Mouse (Mus musculus) MN1 (cell line): ENCODE measurements around the gene Rtl8b.
"Not testable (repeated sequence)": the region's sequence is repeated elsewhere in the genome, so short reads cannot be mapped to it uniquely, and the experiment has no call there.

Source experiments
- DNase-seq: peaks from one replicate; pipeline ENCODE4 v3.0.0-alpha.2; 2016; ENCODE audit warnings: low spot score

Gene Rtl8b

DNA sequence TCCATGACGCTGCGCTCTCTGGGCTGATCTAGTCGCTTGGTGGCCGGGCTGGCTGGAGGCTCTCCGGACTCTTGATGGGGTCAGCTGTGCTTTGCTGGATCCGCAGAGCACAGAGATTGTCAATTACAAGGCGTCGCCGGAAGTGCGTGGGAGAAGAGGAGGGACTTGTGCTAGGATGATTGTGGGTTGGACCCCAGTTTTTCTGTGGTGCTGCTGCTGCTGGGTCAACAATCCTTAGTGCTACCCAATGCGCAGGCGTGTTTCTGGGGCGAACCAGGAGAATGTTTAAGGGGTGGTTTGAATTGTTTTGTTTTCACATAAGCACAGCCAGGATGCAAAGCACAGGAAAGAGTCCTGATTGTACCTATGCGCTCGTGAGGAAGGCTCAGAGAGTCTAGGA, at the start of gene Rtl8b:
Gene Rtl8b (minus strand): TSS at position 115 of the 400 bp plus-strand sequence.
- peak; percentile 81 for DNase-seq

GRCm38 (mm10) chrX:53716323-53717182, 46.3 kb upstream of the Rtl8b start:
- peak; percentile 23 for DNase-seq

DNA sequence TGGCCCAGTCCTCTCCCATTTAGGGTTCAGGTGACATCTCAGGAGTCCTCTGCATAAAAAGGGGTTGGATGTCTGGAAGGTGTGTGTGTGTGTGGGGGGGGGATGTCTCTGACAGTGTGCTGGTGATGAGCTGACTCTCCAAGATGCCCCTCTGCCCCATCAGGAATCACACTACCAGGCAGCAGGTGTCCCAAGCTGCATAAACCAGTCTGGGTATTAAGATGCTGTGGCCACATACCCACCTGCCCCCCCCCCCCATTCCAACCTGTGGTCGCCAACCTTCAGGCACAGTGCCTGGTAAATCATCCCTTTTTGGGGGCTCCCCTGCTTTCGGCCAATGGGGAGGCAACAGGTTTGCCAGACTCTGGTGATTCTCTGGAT, 45.7 kb upstream of the Rtl8b start:
- DNase-seq: no peak

GRCm38 (mm10) chrX:53702673-53703072, 32.5 kb upstream of the Rtl8b start:
- DNase-seq: no peak

- no peak for DNase-seq
These were observed 29.0 kb upstream of the Rtl8b start for GRCm38 (mm10) chrX:53699225-53699624.

DNA sequence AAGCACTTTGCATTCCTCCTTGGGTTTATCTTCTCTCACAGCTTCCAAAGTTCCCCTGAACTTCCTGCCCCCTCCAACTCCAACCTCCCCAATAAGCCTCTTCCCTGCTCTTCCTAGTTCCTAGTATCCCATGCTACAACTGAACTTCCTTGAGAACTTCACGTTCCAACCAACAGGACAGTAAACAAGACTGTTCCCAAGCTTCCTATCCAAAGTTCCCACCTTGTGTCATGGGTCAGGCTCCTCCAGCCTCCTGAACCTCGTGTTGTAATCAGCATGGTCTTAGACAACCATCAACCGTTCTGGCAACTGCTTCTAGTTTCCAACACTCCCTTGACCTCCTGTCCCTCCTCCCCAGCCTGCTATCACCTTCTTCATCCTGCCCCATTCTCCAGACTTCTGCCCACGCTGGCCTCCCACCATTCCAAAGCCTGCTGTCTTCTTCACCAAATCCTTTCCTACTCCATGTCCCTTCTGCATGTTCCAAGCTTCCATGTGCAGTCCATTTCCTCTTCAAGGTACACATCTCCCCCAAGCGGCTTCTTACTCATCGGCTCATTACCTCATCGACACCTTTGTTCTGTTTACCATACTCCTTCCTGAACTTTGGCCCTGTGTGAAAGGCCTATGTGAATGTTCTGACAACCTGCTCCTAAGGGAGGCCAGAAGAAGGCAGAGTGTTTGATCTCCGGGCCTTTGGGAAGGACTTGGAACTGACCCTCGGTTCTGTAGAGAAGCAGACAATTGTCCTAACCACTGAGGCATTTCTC, 24.0 kb upstream of the Rtl8b start:
- DNase-seq: no peak

DNA sequence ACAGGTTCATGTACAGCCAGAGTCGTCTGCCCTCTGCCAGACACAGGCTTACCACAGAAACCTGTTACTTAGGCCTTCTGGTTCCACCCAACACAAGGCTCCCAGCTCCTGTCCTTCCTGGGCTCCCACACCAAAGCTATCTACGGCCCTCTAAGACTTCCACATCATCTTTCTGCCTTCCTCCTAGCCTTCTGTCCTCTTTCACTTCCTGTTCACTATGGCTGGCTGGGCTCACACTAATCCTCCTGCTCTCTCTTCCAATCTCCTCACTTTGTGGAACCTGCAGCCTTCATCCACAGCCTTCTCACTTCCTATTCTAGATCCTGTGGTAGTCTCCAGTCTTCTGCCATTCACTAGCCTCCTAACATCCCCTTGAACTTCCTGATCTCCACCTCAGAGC, 22.9 kb upstream of the Rtl8b start:
- DNase-seq: no peak

DNA sequence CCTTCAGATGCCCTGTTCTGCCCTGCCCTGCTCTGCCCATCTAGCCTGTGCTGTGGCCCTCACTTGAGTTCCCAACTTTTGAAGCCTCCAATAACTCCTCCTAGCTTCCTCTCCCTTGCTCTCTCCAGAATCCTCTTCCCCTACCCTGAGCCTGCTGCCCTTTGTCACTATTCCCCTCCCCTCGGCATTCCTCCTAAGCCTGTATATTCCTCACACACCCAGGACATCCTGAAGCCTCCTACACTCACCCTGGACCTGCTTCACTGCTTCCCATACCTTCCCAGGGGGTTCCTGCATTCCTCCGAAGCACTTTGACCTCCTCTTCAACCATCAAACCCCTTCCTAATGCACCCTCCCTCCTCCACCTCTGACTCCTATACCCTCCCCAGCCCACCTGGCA, 21.9 kb upstream of the Rtl8b start:
- no peak for DNase-seq

GRCm38 (mm10) chrX:53684676-53685075, 14.5 kb upstream of the Rtl8b start:
- DNase-seq: not testable (repeated sequence)

GRCm38 (mm10) chrX:53682650-53683049, 12.4 kb upstream of the Rtl8b start:
- DNase-seq: not testable (repeated sequence)

DNA sequence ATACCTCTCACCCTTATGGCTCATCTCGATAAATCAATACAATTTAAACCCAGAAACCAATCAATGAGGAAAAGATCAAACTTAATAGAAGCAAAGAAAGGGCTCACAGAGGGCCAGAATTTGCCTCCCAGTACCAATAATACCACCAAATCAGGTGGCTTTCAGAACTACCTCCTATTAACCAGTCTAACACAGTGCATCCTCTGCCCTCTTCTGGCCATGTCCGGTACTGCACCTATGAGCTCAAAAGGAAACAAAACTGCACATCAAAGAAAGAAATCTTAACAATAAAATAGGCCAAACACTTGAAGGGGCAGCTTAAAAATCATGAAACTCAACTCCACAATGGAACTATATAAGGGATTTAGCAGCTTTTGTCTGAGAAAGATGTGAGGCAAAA, 6.7 kb upstream of the Rtl8b start:
- DNase-seq: not testable (repeated sequence)

DNA sequence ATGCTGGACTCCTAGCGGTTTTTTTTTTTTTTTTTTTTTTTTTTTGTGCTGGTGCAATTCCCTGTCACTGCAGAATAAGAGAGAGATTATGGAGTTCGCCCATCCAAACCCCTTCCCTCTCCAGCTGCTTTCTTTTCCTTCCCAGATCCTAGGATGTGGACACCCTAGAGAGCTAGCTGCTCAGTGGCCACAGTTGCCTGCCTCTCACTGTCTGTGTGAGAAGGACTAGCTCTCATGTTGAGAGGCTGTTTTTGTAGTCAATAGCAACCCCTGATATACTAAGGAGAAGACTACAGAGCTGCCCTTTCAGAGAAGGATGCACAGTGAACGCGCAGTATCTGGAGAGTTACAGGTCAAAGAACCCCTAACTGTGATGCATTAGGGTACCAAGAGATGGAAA, 488 bp upstream of the Rtl8b start:
- DNase-seq: not testable (repeated sequence)

- not testable (repeated sequence) for DNase-seq
These were observed 494 bp downstream of the Rtl8b start for GRCm38 (mm10) chrX:53669557-53670270.

DNA sequence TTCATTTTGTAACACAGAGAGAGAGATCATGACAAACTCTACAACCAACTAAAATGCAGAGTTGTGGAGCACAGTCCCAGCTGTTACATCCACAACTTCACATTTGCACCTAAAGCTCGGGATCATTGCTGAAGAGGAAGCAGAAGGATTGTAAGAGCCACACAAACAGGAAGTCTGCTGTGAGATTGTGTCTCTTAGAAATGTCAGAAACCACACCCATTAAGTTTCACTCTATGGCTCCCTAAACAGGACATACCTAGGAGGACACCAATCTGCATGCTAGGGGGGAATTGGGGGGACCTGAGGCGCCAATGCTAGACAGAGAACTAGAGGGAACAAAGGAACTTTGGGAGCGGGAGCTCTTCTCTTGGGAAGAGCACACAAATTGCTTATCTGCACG, 17.3 kb downstream of the Rtl8b start:
- not testable (repeated sequence) for DNase-seq

- DNase-seq: no peak
These were observed 24.3 kb downstream of the Rtl8b start for GRCm38 (mm10) chrX:53645885-53646284.

DNA sequence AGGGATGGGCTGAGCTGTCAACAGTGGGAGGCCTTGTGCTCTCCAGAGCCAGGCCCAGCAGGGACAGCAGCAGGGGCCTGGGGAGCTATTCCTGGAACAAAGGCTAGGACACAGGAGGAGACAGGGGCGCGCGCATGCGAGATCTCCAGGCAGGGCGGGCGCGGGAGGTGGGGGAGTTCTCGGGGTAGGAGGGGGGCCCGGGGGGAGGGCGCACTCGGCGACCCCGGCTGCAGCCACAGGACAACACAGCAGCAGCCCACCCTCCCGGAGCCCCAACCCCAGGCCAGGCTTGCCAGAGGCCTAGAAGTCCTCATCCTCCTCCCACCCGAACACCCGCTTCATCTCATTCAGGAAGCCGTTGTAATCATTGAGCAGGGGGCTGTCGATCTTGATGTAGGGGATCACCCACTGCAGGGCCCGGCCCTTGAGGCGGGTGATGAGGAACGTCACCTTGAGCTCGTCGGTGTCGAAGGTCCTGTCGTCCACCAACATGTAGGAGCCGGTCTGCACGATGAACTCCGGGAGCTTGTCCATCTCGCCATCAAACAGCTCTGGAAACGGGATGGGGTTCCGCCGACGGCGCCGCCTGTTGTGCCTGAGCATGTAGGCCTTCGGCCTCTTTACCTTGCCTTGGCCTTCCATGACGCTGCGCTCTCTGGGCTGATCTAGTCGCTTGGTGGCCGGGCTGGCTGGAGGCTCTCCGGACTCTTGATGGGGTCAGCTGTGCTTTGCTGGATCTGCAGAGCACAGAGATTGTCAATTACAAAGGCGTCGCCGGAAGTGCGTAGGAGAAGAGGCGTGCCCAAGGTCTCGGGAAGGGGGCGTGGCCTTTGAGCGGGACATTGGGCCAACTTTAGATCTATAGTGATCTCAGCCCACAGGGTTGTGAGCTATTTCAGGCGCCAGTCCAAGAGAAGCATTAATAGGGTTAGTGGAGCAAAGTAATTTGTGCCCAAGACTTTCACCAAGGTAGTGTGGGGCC, 26.9 kb downstream of the Rtl8b start, which contains the start of gene Rtl8a:
Gene Rtl8a (minus strand): TSS at position 703 of the 982 bp plus-strand sequence.
- peak; percentile 81 for DNase-seq

- not testable (repeated sequence) for DNase-seq
These were observed 27.6 kb downstream of the Rtl8b start for GRCm38 (mm10) chrX:53642604-53642979.

DNA sequence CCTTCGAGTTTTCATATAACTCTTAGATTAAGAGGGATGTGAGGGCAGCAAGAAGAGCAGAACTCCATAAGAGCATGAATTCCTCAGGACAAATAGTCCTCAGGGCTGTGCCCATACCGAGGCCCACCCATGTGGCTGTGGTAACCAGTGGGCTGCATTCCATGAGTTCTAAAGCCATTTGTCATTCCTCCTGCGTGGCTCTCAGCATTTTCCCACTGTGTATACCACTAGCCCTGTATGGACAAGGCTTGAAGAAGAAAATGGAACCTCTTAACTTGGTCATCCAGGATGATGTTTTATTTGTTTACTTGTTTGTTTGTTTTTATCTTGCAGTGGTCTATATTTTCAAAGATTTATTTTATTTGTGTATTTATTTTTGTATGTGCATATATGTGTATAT, 32.1 kb downstream of the Rtl8b start:
- not testable (repeated sequence) for DNase-seq
